Mouse (Mus musculus) bone marrow macrophage, adult 2 months (primary cell): Measurements from ENCODE around the gene Moap1.
A peak's percentile ranks its signal among the peaks of the same experiment; 100 is the strongest.

Source experiments
- CTCF ChIP-seq: IDR thresholded peaks from 2 replicates; pipeline ENCODE4 v1.5.1; 2012; ENCODE audit warnings: low read depth, mild to moderate bottlenecking, low read length, moderate library complexity
- POLR2A ChIP-seq: IDR thresholded peaks from 2 replicates; pipeline ENCODE4 v1.6.1; 2012; ENCODE audit warnings: mild to moderate bottlenecking, low read depth, low read length, borderline replicate concordance

GRCm38 (mm10) chr12:102733381-102733780 lies 10.1 kb downstream of the Moap1 start:
- TF ChIP-seq CTCF (peak; percentile 65), POLR2A (no peak)
